Mouse (Mus musculus) midbrain, embryonic 12.5 days (tissue): ENCODE measurements around the gene Fbf1. TPM values are rescaled to one million over a fixed set of nuclear protein-coding genes. Genes with fewer than 3 reads are reported as not detected.

Experiments used
- polyA plus RNA-seq: library from polyadenylated mRNA; unstranded; fragments of >200 nt; fragmentation: Nextera tagmentation; extraction: Ambion mirVana; gene quantifications from 2 replicates; pipeline ENCODE4 v1.2.1, GENCODE M21; 2016

The Fbf1 gene
- polyA plus RNA-seq, 1 experiment from 2014 or later: 80.2 TPM

Other genes with a start within 250 kb of the Fbf1 start
- gene Sap30bp, start 234.9 kb downstream of the Fbf1 start, polyA plus RNA-seq: 55.9 and 61.8 TPM in 2 replicates
- 29.9 and 30.1 TPM in 2 replicates for gene Recql5, start 234.7 kb downstream of the Fbf1 start, polyA plus RNA-seq
- gene Itgb4, start 193.5 kb downstream of the Fbf1 start, polyA plus RNA-seq: 0.59 and 1.3 TPM in 2 replicates
- gene Galk1, start 155.4 kb downstream of the Fbf1 start, polyA plus RNA-seq: 75.3 and 92.6 TPM in 2 replicates
- gene H3f3b, start 140.2 kb downstream of the Fbf1 start, polyA plus RNA-seq: 2,249 and 2,254 TPM in 2 replicates
- 50.3 and 51.5 TPM in 2 replicates for gene Unk, start 137.8 kb downstream of the Fbf1 start, polyA plus RNA-seq
- 0.92 and 1.3 TPM in 2 replicates for gene Unc13d, start 90.2 kb downstream of the Fbf1 start, polyA plus RNA-seq
- gene Wbp2, start 81.2 kb downstream of the Fbf1 start, polyA plus RNA-seq: 92.4 and 102 TPM in 2 replicates
- gene Trim47, start 41.0 kb downstream of the Fbf1 start, polyA plus RNA-seq: 4.0 and 4.7 TPM in 2 replicates
- gene Trim65, start 37.0 kb downstream of the Fbf1 start, polyA plus RNA-seq: 1.3 and 1.7 TPM in 2 replicates
- 82.3 and 84.4 TPM in 2 replicates for gene Mrpl38, start 29.3 kb downstream of the Fbf1 start, polyA plus RNA-seq
- 50.4 and 60.0 TPM in 2 replicates for gene Ten1, start 30.7 kb upstream of the Fbf1 start, polyA plus RNA-seq
- 37.9 and 42.6 TPM in 2 replicates for gene Acox1, start 30.9 kb upstream of the Fbf1 start, polyA plus RNA-seq
- gene Evpl, start 69.9 kb upstream of the Fbf1 start, polyA plus RNA-seq: 0.75 and 1.1 TPM in 2 replicates
- gene Srp68, start 106.1 kb upstream of the Fbf1 start, polyA plus RNA-seq: 84.2 and 85.6 TPM in 2 replicates
- 0.21 and 0.24 TPM in 2 replicates for gene Galr2, start 112.8 kb upstream of the Fbf1 start, polyA plus RNA-seq
- gene Exoc7, start 139.1 kb upstream of the Fbf1 start, polyA plus RNA-seq: 83.4 and 83.5 TPM in 2 replicates
- gene Foxj1, start 167.2 kb upstream of the Fbf1 start, polyA plus RNA-seq: 9.8 and 10.5 TPM in 2 replicates
- 35.7 and 37.8 TPM in 2 replicates for gene Rnf157, start 244.9 kb upstream of the Fbf1 start, polyA plus RNA-seq